Mouse (Mus musculus) liver, postnatal 0 days (tissue): ENCODE data around the gene Trpc4. TPM values are rescaled to one million over a fixed set of nuclear protein-coding genes. Genes with fewer than 3 reads are reported as not detected.

Source experiments
- ATAC-seq: fragments of 200-750 bp; cut with Nextera tagmentation; 2 replicates; pipeline ENCODE4 v1.8.0; 2017; ENCODE audit warnings: mild to moderate bottlenecking, moderate library complexity
- DNase-seq: peaks from one replicate; pipeline ENCODE4 v3.0.0-alpha.2; 2016
- H3K27ac ChIP-seq: fragments of 300-500 bp; sonication (generic); 2 replicates; pipeline ENCODE4 v1.5.1; 2014; ENCODE audit warnings: antibody characterized with exemption, moderate library complexity, mild to moderate bottlenecking, low read depth
- H3K27me3 ChIP-seq: fragments of 300-500 bp; sonication (generic); 2 replicates; pipeline ENCODE4 v1.6.1; 2014; ENCODE audit warnings: low read length, control low read depth, mixed read lengths; ENCODE audit not compliant: insufficient read depth
- H3K36me3 ChIP-seq: fragments of 300-500 bp; sonication (generic); replicated peaks from 2 replicates; pipeline ENCODE4 v1.6.1; 2014; ENCODE audit warnings: mild to moderate bottlenecking, control low read depth, low read length, moderate library complexity, mixed read lengths; ENCODE audit not compliant: insufficient read depth
- H3K4me1 ChIP-seq: fragments of 300-500 bp; sonication (generic); 2 replicates; pipeline ENCODE4 v1.6.1; 2014; ENCODE audit warnings: antibody characterized with exemption, mild to moderate bottlenecking, control low read depth; ENCODE audit not compliant: insufficient read depth
- H3K4me2 ChIP-seq: fragments of 300-500 bp; sonication (generic); 2 replicates; pipeline ENCODE4 v1.6.1; 2014; ENCODE audit warnings: low read depth, mild to moderate bottlenecking, low read length, moderate library complexity, mixed read lengths
- H3K4me3 ChIP-seq: fragments of 300-500 bp; sonication (generic); 2 replicates; pipeline ENCODE4 v1.5.1; 2014; ENCODE audit warnings: low read depth, low read length
- H3K9ac ChIP-seq: fragments of 300-500 bp; sonication (generic); replicated peaks from 2 replicates; pipeline ENCODE4 v1.6.1; 2014; ENCODE audit warnings: mild to moderate bottlenecking, moderate library complexity
- H3K9me3 ChIP-seq: fragments of 300-500 bp; sonication (generic); 2 replicates; pipeline ENCODE4 v1.6.1; 2016; ENCODE audit warnings: mild to moderate bottlenecking, control low read depth, low read length, mixed read lengths
- CTCF ChIP-seq: sonication (generic); IDR thresholded peaks from 2 replicates; pipeline ENCODE4 v1.5.1; 2016; ENCODE audit warnings: antibody characterized with exemption, low read depth
- EP300 ChIP-seq: IDR thresholded peaks from 2 replicates; pipeline ENCODE4 v1.6.1; 2016; ENCODE audit warnings: antibody characterized with exemption, low read depth, mild to moderate bottlenecking
- WGBS: fragments of 180-500 bp; shearing (Covaris S2); extraction: QIAGEN DNeasy Blood & Tissue Kit; methylation state at CpG from one replicate; pipeline ENCODE4 v1.1.7; 2014; ENCODE audit not compliant: insufficient replicate concordance; 5-methylcytosine and 5-hydroxymethylcytosine counted together
- polyA plus RNA-seq: library from polyadenylated mRNA; unstranded; fragments of >200 nt; fragmentation: Nextera tagmentation; extraction: Ambion mirVana; gene quantifications from 2 replicates; pipeline ENCODE4 v1.2.1, GENCODE M21; 2015

Gene Trpc4
- polyA plus RNA-seq, 1 experiment from 2014 or later, result not detected

DNA sequence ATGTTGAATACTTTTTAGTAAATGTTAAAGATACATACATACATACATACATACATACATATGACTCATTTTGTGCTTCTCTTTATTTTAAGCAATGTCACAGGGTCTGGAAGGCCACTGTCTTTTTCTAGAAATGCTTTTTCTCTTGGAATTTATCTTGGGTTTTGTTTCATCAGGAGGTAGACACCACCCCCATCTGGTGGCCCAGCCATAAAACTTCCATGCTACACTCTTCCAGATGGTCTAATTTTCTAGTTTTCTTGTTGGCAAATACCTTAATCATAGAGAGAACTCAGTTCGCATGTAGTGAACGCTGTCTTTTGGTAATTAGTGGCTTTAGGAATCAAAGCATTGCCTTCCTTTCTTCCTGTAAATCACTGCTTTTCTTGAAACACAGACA is 158.2 kb downstream of the Trpc4 start:
- no peak for DNase-seq

DNA sequence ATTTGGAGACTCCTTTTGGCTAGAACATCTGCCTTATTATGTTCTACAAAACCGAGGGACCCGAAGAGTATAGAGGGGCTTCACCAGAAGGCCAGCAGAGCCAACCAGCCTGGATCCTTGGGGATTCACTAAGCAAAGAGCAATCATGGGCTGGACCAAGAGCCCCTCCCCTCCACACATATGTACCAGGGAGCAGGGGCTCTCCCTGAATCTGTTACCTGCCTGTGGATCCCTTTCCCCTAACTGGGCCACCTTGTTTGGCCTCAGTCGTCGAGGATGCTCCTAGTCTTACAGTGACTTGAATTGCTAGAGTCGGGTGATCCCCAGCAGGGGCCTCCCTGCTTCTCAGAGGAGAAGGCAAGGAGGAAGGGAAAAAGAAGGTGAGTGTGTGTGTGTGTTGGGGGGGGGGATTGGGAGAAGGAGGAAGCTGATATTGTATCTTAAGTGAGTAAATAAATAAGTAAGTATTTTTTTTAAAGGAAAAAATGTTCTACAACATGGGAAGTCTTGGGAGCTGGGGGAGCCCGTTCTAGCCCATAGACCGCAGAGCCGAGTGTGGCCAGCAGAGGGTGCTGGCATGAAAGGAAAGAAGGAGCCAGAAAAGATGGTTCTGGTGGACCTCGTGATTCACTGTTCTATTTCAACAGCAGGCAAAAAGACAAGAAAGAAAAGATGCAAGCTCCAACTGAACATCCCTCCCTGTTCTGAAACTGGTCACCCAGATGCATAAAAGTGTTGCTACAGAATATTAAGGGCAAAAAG is 197.2 kb downstream of the Trpc4 start:
- Histone ChIP-seq H3K36me3 (no peaks in the 10 kb centered on the region), H3K9ac (no peak overlapping the region), H3K4me1 (no peaks in the 10 kb centered on the region), H3K4me3 (no peak overlapping the region), H3K27ac (no peak overlapping the region), H3K4me2 (no peak overlapping the region), H3K27me3 (no peaks in the 10 kb centered on the region), H3K9me3 (no peaks in the 10 kb centered on the region)
- no peak for TF ChIP-seq EP300
- peak; percentile 81 for TF ChIP-seq CTCF
- no peak for ATAC-seq
- DNase-seq, result peak; percentile 66
- 20% methylated on average over 9 of the region's 9 CpGs for WGBS

More for the DNA sequence above, 158.2 kb downstream of the Trpc4 start:
- Histone ChIP-seq H3K4me3 (no peak overlapping the region), H3K4me2 (no peak overlapping the region), H3K27ac (no peak overlapping the region), H3K36me3 (no peaks in the 10 kb centered on the region), H3K4me1 (no peaks in the 10 kb centered on the region), H3K27me3 (no peaks in the 10 kb centered on the region), H3K9ac (no peak overlapping the region), H3K9me3 (no peaks in the 10 kb centered on the region)
- no peak for TF ChIP-seq EP300
- peak; percentile 38 for TF ChIP-seq CTCF
- 74% methylated on average over 2 of the region's 2 CpGs for WGBS
- no peak for ATAC-seq

DNA sequence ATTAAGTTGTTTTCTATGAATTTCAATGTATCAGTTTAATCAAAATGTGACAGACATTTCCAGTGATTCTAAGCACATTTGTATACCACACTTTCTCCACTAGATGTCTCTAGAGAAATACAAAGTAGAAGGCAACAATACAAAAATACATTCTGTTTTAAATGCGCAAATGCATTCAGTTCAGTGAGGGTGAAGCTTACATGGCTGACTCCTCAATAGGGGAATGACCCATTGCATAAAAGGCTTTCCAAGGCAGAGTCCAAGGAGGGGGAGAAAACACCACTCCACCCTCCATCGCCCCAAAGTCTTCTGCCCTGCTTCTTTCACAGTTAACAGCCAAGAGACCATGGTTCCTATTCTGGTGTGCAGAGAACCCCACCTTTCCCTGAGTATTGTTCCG is 201.7 kb downstream of the Trpc4 start:
- DNase-seq, result no peak
- 69% methylated on average over 3 of the region's 3 CpGs for WGBS

DNA sequence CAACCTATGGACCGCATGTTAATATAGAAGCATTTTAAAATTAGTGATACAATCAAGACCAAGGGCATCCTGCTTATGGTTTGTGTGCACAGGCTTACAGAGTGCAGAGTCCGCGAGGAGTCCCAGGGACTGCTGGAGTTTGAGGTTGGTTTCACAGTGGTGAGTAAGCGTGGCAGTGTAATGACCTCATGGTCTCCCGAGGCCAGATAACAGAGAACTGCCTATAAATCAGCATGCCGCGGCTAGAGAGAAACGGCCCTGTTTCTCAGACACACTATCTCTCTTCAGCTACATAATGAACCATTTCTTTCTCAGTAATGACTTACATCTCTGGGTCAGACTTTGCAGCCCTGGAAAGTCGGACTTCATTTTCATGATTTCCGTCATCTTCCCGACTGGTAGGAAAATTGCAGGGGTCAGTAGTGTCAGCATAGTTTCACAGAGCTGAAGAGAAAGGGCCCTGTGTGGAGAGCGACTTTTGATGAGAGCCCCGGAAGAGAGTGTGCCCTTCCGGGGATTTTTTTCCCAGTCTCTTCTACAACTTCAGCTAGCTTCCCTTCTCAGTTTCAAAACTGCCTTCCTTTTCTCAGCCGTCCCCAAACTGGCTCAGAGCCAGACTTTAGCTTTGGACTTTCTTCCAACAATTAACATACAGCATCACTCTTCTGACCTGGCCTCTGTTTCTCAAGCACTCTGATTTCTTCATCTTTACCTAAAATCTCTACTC is 202.8 kb downstream of the Trpc4 start:
- ATAC-seq (peak; percentile 81), DNase-seq (peak; percentile 18)
- no peaks in the 10 kb centered on the region for H3K4me1 ChIP-seq
- H3K9me3 ChIP-seq, result no peaks in the 10 kb centered on the region
- no peak overlapping the region for H3K9ac ChIP-seq
- TF ChIP-seq CTCF (no peak), EP300 (no peak)
- WGBS, result 29% methylated on average over 15 of the region's 15 CpGs
- H3K4me2 ChIP-seq, result peak overlapping the region; percentile 50
- H3K27me3 ChIP-seq, result no peaks in the 10 kb centered on the region
- H3K4me3 ChIP-seq, result no peak overlapping the region
- H3K36me3 ChIP-seq, result no peaks in the 10 kb centered on the region
- H3K27ac ChIP-seq, result 0 out of 2 replicates have a peak overlapping the region, but pooled peaks have one; percentile 34

More for the DNA sequence above, 201.7 kb downstream of the Trpc4 start:
- H3K27me3 ChIP-seq, result no peaks in the 10 kb centered on the region
- TF ChIP-seq EP300 (no peak), CTCF (peak; percentile 58)
- no peak overlapping the region for H3K4me2 ChIP-seq
- no peak overlapping the region for H3K27ac ChIP-seq
- H3K4me3 ChIP-seq, result no peak overlapping the region
- no peak for ATAC-seq
- H3K9ac ChIP-seq, result no peak overlapping the region
- no peaks in the 10 kb centered on the region for H3K9me3 ChIP-seq
- no peaks in the 10 kb centered on the region for H3K4me1 ChIP-seq
- no peaks in the 10 kb centered on the region for H3K36me3 ChIP-seq

- TF ChIP-seq EP300, result no peak
- TF ChIP-seq CTCF, result no peak
- ATAC-seq (no peak), DNase-seq (peak; percentile 14)
- Histone ChIP-seq H3K4me2 (no peak within 1 kb of the TSS), H3K27ac (no peak within 1 kb of the TSS), H3K4me1 (no peaks in the 10 kb centered on the region), H3K9me3 (no peaks in the 10 kb centered on the region), H3K4me3 (no peak within 1 kb of the TSS), H3K36me3 (no peaks in the 10 kb centered on the region), H3K9ac (no peak within 1 kb of the TSS), H3K27me3 (no peaks in the 10 kb centered on the region)
- WGBS, result 25% methylated on average over 6 of the region's 6 CpGs
Observed at GRCm38 (mm10) chr3:54360897-54361296, 205.1 kb downstream of the Trpc4 start, which contains the start of gene Postn. Gene Postn (plus strand): TSS chr3:54361109.

GRCm38 (mm10) chr3:54361656-54362055 is 205.8 kb downstream of the Trpc4 start:
- Histone ChIP-seq H3K4me2 (no peak overlapping the region), H3K9ac (no peak overlapping the region), H3K27ac (no peak overlapping the region), H3K9me3 (no peaks in the 10 kb centered on the region), H3K4me3 (no peak overlapping the region), H3K36me3 (no peaks in the 10 kb centered on the region), H3K27me3 (no peaks in the 10 kb centered on the region), H3K4me1 (no peaks in the 10 kb centered on the region)
- ATAC-seq (no peak), DNase-seq (no peak)
- TF ChIP-seq CTCF, result no peak
- no peak for TF ChIP-seq EP300

Other genes with a start within 250 kb of the Trpc4 start
- 23.7 and 24.8 TPM in 2 replicates for gene Postn, start 205.1 kb downstream of the Trpc4 start, polyA plus RNA-seq